Mouse (Mus musculus) WW6 (cell line): ENCODE data around the gene Shroom2.
A peak's percentile ranks its signal among the peaks of the same experiment; 100 is the strongest.

Source experiments
- DNase-seq: peaks from one replicate; pipeline ENCODE4 v3.0.0-alpha.2; 2013; ENCODE audit warnings: low read depth, low spot score

Gene Shroom2

GRCm38 (mm10) chrX:152701679-152702078 is 67.6 kb downstream of the Shroom2 start:
- DNase-seq: no peak

- no peak for DNase-seq
Measured at GRCm38 (mm10) chrX:152690788-152691291, 78.4 kb downstream of the Shroom2 start.

GRCm38 (mm10) chrX:152679190-152679814 is 90.0 kb downstream of the Shroom2 start:
- no peak for DNase-seq

GRCm38 (mm10) chrX:152676357-152676756 is 92.9 kb downstream of the Shroom2 start:
- no peak for DNase-seq

- no peak for DNase-seq
Measured at GRCm38 (mm10) chrX:152673431-152673830, 95.8 kb downstream of the Shroom2 start.

- no peak for DNase-seq
Measured at GRCm38 (mm10) chrX:152657363-152658036, 111.8 kb downstream of the Shroom2 start.

GRCm38 (mm10) chrX:152656609-152656939 is 112.7 kb downstream of the Shroom2 start:
- no peak for DNase-seq

- DNase-seq: no peak
Measured at GRCm38 (mm10) chrX:152655796-152656608, 113.3 kb downstream of the Shroom2 start.

GRCm38 (mm10) chrX:152652676-152653075 is 116.6 kb downstream of the Shroom2 start:
- peak; percentile 28 for DNase-seq

- DNase-seq: no peak
Measured at GRCm38 (mm10) chrX:152644827-152645226, 124.4 kb downstream of the Shroom2 start.

- DNase-seq: no peak
Measured at GRCm38 (mm10) chrX:152643679-152644638, 125.3 kb downstream of the Shroom2 start.

GRCm38 (mm10) chrX:152643201-152643600 is 126.1 kb downstream of the Shroom2 start:
- no peak for DNase-seq

- DNase-seq: no peak
Measured at GRCm38 (mm10) chrX:152642627-152643026, 126.6 kb downstream of the Shroom2 start.

GRCm38 (mm10) chrX:152635397-152635796 is 133.9 kb downstream of the Shroom2 start:
- no peak for DNase-seq

GRCm38 (mm10) chrX:152621407-152621806 is 147.9 kb downstream of the Shroom2 start:
- no peak for DNase-seq

GRCm38 (mm10) chrX:152620917-152621316 is 148.3 kb downstream of the Shroom2 start:
- no peak for DNase-seq

GRCm38 (mm10) chrX:152618464-152618863 is 150.8 kb downstream of the Shroom2 start:
- DNase-seq: peak; percentile 1

- DNase-seq: no peak
Measured at GRCm38 (mm10) chrX:152563034-152563433, 206.2 kb downstream of the Shroom2 start, which contains the start of gene Cldn34a. Gene Cldn34a (plus strand): TSS chrX:152563334.
